Mouse (Mus musculus) fat pad, adult 2 months (tissue): ENCODE data around the gene Zfp37.
"Not testable (repeated sequence)": the region's sequence is repeated elsewhere in the genome, so short reads cannot be mapped to it uniquely, and the experiment has no call there.

ENCODE experiments used
- DNase-seq: peaks from one replicate; pipeline ENCODE4 v3.0.0-alpha.2; 2011; ENCODE audit warnings: low read depth, low spot score; ENCODE audit errors: extremely low read depth

The Zfp37 gene

DNA sequence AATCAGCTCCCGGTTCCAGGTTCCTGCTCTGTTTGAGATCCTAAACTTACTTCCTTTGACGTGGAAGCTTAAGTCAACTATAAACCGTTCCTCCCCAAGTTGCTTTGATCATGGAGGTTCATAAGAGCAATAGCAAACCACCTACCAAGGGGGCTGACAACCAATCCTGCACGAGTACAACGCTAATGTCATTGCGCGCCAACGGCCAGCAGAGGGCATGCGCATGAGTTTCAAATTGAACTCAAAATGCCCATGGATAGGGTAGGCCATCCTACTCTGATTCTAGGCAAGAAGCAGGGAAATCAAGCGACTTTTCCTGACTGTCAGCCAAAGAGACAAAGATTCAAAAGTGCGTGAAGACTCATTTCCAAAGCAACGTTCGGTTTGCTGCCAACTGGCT is at the start of gene Zfp37:
Zfp37 (minus strand) TSS at position 279 of the 400 bp plus-strand sequence.
- DNase-seq, result no peak

DNA sequence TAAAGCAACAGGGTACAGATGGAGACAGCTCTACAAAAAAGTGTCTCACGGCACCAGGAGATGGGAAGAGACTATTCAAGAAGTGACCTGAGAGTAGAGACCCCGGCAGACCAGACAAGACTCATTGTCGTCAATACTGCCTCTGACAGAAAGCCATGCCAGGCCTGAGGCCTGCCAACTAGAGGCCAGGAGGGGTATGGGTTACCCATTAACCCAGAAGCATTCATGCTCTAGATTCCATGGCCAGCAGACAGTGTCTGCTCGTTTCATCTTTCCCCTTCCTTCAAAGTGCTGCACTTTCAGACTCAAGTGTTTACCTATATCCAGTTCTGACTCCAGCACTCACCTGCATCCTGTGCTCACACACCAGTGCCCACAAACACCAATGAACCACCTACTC is 47.2 kb upstream of the Zfp37 start:
- no peak for DNase-seq

DNA sequence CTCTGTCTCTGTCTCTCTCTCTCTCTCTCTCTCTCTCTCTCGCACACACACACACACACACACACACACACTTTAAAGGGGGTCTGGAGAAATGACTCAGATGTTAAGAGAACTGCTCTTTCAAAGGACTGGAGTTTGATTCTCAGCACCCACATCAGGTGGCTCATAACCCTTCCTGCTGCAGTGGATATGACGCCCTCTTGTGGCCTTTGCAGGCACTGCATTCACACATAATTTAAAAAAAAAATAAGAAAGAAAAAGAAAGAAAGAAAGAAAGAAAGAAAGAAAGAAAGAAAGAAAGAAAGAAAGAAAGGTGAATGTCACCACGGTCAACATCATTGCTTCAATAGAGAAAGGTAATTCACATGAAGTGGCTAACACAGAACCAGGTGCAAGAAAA is 46.4 kb upstream of the Zfp37 start:
- no peak for DNase-seq

DNA sequence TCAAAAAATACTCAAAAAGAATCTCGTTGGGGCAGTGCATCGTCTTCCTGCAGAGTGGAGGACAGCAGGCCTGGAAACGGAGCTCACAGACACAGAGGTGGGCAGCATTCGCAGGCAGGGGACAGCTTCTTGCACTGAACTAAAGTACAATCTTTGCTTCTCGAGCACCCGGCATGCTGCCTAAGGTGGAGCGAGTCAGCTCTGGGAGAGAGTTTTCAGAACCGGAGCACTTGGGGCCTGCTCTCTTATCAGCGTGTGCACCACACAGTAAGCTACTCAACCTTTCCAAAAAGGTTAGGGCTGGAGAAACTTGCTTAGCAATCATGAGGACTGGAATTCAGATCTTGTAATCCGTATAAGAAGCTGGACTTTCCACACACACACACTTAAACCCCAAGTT is 45.8 kb upstream of the Zfp37 start:
- no peak for DNase-seq

DNA sequence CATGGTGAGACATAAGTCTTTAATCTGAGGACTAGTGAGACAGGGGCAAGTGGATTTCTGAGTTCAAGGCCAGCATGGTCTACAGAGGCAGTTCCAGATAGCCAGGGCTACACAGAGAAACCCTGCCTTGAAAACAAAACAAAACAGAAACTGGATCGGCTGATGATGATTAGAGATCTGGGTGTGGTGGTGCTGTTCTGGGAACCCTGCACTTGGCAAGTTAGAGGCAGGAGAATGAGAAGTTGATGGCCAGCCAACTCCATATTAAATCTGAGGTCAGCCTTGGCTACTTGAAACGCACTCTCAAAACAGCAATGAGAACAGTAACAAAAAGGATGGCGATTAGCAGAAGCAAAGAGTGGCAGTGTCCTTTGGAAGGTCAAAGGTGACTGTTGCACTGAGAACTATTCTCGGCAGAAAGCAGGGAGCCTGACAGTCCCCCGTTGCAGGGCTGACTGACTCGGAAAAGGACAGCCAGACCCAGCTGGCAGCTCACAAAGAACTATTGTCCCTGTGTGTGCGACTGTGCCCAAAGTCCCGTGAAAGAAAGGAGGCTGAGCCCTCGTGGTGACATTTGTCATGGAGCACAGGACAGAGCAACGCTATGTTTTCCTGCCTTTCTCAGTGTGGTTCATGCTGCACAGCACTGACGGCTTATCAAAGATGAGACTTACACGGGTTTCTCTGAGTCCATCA is 44.1 kb upstream of the Zfp37 start:
- DNase-seq, result no peak

DNA sequence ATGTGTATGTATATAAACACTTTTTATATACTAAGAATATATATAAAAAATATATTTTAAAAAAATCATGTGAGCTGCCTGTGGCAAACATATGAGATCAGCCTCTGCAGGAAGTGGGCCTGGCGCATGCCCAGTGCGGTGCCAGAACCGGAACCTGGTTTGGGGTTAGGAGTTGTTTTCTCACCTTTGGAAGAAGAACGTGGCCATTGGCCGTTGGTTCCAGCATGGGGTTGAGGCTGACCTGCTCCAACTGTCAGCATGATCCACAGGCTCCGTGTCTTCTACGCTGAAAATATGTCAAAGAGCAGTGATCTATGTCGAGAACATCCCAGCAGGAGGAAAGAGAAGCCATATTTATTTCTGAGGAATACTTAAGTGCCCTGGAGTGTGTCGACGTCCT is 43.1 kb upstream of the Zfp37 start:
- DNase-seq, result no peak

DNA sequence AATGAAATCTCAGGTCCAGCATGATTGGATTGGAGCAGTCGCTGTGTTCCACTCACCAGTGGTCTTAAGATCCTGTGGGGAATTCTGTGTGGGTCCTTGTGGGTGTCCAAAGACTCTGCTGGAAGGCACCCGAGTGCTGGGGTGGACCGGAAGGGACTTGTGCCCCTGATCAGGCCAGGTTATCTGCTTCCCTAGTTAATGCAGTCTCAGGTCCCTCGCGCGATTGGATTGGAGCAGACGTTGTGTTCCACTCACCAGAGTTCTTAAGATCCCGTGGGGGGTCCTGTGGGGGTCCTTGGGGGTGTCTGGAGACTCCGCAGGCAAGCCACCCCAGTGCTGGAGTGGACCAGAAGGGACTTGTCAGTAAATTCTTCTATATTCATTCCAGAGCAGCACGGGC is 41.8 kb upstream of the Zfp37 start:
- DNase-seq, result no peak

DNA sequence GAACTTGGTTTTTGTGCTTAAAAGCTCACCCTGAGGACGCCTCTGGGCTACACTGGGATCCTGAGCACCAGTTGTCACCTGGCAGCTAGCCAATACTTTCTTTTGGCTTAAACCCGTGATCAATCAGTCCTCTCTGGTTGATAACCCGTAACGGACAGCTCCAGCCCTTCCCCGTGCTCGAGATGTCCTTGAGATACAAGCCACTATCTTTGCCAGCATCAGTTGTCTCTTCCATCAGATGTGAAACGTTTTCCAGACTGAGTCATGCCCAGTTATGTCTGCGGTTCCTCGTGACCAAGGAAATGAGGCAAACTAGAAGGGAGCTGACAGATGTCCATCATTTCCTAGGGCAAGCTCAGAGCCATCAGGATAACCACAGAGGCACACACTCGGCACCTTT is 36.3 kb upstream of the Zfp37 start:
- no peak for DNase-seq

DNA sequence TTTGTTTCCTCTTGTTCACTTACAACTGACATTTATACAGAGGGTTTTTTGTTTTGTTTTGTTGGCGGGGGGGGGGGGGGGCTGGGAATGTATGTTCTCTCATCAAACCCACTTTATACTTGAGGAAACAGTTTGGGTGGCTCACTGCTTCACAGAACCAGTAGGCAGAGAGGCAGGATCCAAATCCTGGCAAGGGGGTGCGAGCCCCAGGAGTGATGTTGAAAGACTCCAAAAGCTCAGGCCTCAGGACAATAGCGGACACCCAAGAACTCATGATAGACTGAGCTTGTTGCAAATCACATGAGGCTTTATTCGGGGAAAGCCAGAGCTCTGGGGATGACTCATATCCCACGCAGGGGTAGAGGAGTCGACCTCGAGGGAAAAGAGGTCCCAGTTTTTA is 35.2 kb upstream of the Zfp37 start:
- DNase-seq, result not testable (repeated sequence)

DNA sequence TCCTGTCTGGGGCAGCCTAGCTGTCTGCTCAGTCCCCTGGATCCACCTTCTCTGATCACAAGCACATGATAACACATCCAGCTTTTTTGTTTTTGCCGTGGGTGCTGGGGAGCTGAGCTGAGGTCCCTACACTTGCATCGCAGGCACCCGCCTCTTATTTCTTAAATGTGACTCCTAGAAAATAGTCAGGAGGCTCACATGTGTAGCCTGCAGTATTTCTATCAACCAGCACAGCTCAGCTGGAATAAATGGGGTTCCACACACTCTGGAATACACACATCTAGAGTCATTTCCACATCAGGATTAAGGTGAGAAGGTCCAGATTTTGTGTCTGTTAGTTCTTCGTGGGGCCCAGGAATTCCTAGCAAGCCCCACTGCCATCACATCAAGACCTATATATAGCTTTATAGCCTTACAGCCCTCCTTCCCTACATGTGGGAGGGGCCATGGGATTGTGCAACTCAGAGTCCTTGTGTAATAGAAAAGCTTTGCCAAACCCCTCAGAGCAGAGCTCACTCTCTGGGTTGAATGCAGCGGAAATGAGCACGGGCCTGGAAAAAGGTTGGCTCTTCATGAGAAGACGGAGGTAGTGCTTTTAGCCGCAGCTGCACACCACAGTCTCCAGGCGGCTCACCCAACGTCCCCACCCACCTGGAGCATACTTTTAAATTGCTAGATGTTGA is 34.4 kb upstream of the Zfp37 start:
- no peak for DNase-seq

DNA sequence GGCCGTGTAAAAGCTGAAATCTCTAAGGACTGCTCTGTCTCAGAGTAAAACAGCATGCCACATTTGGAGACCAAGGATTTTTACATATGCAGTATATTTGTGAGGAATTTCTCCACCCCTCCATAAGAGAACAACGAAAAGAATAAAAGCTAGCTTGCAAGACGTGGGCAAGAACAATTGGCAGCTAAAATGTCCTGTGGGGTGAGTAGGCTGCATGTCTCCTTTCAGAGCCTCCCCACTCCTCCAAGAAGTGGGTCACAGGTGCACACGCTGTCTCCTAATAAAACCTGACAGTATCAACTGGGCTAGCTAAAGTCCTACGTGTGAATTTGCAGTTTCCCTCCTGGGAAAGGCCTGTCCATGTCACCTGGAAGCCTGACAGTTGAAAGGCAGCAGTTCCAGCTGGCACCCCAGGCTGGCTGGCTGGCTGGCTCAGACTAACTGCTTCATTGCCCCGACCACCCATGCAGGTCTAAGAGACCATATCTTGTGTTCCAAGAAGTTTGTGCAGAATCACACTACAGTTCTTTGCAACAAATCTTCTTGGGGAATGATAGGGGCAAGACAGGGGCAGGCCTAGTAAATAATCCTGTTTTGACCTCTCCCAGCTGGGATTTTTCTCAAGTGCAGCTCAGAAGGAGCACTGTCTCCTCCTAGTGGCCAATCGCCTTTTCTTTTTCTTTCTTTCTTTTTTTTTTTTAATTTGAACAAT is 32.4 kb upstream of the Zfp37 start:
- DNase-seq, result no peak

DNA sequence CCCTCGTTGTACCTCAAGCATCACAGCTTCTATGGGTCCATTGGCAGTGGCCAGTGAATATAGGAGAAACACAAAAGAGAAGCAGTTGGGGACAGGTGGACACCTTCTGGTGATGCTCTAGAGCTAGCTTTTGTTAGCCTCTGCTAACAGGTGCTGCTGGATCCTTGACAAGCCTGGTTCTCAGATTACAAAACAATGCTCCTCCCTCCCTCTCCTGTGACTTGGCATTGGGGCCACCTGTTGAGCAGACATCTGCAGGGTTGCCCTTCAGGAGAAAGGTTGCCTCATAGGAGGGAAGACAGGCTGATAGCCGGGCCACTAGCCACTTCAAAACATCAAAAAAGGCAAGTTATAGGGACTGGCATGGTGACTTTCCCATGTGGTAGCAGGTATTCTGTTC is 31.4 kb upstream of the Zfp37 start, which contains the start of gene Slc31a2:
Slc31a2 (plus strand) TSS at position 287 of the 400 bp plus-strand sequence.
- no peak for DNase-seq

DNA sequence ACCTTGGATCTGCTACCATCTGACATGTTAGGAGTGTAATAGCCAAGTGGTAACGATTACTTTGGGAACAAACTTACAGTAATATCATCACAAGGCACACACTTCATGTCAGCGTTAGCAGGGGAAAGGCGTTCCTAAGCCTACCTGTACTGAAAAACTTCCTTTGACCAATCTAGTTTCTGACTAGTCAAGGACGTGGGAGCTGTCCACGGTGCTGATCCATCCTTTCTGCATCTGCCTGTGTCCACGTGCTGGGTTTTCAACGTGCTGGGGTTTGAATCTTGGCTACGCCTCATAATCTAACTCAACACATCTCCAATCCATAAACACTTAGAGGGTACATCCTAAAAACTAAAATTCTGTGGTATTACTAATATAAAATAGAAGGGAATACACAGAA is 26.1 kb upstream of the Zfp37 start:
- no peak for DNase-seq

DNA sequence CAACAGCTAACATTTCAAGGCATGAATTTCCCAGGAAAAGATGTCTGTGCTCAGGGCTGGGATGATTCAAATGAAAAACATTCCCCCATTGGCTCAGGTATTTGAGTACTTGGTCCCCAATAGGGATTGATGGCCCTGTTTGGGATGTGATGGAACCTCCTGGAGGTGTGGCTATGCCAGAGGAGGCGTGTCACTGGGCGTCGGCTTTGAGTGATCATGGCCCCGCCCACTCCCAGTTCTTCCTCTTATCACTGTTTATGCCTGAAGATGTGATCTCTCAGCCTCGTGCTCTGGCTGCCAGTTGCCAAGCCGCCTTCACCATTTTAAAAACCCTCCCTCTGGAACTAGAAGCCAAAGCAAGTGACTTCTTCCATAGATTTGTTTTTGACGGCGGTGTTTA is 23.7 kb upstream of the Zfp37 start:
- DNase-seq, result no peak

DNA sequence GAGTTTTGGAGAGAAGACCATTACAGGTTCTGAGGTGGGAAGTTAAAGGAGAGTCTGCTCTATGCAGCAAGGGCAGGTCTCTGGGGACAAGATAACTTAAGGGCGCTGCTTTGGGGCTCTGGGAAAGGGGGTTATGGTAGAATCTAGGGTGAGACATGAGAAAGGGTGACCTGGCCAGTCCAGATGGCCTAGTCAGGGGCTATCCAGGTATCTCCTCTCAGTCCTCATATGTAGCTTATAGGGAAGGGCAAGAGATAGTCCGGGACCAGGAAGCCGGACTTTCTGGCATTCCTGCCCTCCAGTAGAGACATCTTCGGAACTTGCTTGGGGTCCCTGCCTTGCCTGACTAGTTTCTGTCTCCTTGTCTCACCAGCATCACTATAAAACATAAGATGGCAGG is 20.9 kb upstream of the Zfp37 start:
- DNase-seq, result no peak

DNA sequence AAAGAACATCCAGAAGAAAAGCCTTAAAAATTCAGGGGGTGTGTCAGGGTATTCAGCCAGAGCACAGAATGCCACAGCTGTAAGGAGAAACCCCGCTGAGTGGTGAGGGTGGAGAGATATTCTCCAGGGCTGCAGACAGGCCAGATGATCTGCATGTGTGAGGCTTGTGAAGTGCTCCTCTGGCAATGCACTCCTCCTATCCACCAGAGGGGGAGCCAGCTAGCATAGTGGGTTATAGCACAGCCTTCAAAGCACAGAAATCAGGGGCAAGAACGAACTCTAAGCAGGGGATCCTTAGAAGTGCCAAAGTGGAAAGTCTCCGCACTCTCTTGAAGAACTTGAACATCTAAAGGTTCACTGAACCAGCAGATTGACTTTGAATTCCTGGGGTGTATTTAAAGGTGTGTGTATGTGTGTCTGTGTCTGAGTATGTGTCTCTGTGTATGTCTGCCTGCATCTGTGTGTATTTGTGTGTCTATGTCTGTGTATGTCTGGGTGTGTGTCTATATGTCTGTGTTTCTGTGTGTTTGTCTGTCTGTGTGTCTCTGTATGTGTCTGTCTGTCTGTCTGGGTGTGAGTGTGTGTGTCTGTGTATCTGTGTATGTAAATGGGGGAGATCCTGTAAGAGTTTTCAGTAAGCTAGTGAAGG is 20.2 kb upstream of the Zfp37 start:
- no peak for DNase-seq

DNA sequence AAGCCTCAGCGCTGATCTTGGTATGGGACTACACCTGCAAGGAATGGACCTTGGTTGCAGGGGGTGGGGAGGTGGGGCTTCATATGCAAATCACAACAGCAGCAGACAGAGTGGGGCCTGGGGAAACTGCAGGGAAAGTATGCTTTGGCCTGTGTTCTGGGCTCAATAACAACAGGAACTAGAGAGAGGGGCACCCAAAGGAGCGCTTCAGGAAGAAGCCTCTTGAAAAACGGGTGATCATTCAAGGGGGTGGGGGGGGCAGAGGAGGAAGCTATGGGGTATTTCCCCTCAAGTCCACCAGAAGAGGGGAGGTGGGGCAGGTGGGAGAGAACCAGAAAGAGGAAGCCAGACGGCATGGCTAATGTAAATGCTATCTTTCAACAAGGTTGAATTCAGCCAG is 17.5 kb upstream of the Zfp37 start:
- DNase-seq, result no peak

DNA sequence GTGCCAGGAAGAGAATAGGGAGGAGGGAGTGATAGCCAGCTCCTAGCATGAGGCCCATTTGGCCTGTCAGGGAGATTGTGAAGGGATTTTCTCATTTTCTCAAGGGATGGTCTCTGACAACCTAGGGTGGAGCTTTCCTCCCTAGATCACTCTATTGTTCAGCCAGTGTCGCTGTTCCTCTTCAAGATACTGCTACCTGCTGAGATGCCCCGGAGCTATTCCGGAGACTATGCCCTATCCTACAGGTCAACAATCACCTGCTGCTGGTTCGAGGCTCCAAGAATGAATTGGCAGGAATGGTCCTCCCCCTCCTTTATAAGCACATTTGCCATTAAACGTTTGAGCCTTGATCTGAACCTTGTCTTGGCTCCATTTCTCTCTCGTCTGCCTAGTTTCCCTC is 9.7 kb upstream of the Zfp37 start:
- no peak for DNase-seq

DNA sequence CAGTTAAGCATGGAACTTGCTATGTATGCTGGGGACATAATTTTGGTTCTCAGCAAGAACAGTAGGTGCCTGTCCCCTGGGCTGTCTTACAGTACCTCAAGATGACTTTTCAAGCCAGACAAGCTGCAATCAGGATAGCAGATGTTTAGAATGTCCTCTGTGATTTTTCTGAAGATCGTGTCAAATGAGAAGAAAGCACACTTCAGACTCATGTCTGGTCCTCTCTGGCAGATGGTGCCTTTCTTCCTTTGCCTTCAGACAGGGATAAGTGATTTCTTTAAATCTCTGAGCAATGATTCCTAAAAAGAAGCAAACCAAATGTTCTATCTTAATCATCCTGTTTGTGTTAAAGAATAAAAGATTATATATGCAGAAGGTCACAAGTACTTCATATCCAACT is 694 bp downstream of the Zfp37 start:
- no peak for DNase-seq

DNA sequence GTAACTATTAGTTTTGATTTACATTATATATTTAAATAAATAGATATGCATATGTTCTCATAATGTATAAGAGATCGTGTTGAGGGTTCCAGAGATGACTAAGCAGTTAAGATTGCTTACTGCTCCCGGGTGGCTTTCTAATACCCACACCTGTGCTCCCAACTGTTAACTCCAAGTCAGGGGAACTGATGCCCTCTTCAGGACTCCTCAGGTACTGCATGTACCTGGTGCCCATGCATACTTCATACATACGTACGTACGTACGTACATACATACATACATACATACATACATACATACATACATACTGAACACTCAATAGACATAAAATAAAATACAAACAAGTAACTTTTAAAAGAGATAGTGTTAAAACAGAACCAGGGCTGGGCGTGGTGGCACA is 1.4 kb downstream of the Zfp37 start:
- no peak for DNase-seq

DNA sequence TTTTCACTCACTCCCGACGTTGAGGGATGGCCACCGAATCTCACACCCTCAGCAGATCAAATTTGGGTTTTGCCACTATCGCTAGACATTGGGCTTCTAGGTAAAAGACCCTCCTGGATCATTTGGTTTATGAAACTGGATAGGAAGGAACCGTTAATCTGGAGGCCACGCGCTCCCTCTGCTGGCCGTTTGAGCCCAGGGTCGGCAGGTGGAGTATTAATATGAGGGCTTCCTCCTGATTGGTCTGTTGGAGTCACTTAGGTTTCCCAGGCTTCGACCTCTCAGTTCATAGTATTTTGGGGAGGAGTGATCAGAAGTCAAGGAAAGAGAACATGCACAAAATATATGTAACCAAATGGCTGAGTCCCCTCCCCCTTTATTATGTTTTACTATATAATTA is 2.5 kb downstream of the Zfp37 start:
- DNase-seq, result no peak

DNA sequence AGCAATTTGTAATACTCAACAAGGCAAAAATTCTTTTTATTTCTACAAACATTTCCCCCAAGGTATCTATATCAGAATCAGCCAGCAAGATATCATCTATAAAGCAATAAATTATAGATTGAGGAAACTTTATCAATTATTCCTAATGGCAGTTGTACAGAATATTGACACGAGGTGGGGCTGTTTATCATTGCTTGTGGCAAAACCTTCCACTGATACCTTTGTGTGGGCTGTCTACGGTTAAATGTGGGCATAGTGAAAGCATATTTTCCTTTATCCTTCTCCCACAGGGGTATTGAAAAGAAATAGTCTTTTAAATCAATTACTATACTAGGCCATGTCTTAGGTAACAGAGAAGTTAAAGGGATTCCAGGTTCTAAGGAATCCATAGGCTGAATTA is 17.4 kb downstream of the Zfp37 start:
- DNase-seq, result no peak
